In the genomic region with DNA sequence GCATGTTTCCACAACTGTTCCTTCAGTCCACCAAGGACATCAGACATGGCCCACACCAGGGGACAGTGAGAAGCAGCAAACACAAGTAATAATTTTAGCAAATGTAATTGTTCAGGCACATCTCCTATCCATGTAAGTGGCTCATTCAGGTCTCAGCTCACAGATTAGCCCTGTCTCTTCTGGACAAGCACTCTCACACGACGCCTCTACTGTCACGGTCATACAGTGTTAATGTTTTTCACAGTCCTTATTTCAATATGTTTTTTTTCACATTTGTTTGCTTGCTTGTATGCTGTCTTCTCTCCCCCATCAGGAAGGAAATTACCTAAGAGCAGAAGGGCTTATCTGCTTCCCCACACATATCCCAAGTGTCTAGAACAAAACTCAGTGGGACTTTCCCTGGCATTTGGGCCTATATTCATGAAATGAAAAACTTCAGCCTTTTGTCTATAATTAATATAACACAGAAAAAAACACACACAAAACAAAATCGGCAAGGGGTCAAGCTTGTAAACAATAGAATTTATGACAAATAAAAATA, we compare ENCODE assay signal across 20 mouse cellular contexts.
DNase-seq lines count a peak whose midpoint lies in the region; ATAC-seq and TF ChIP-seq lines count a peak whose summit lies in the region.
"Had no signal": no experiment of that assay in that cellular context is flagged by ENCODE, and none has a peak within 500 bp of the region (broad histone marks: within the 10 kb centered on the region; RNA-seq: fewer than 3 reads in every experiment).

No protein-coding gene starts in this region.

- H3K79me2 ChIP-seq in heart, adult 2 months (replicated peaks; ENCODE audit: control insufficient read depth, insufficient read depth, low read length), result no peaks in the 10 kb centered on the region

- H3K9me3 ChIP-seq in heart, embryonic 10.5 days, result no peaks in the 10 kb centered on the region
- H3K9me3 ChIP-seq in heart, postnatal 0 days (replicated peaks; ENCODE audit: control insufficient read depth, low read length), result no peaks in the 10 kb centered on the region
- H3K9me3 ChIP-seq in heart, embryonic 11.5 days (replicated peaks; ENCODE audit: control insufficient read depth, low read length), result no peaks in the 10 kb centered on the region
- no peaks in the 10 kb centered on the region for H3K9me3 ChIP-seq in liver, postnatal 0 days (ENCODE audit: low read length)
- no peaks in the 10 kb centered on the region for H3K9me3 ChIP-seq in liver, embryonic 11.5 days (ENCODE audit: control insufficient read depth, low read length)
- H3K9me3 ChIP-seq: embryonic facial prominence, embryonic 13.5 days; forebrain, embryonic 12.5 days; heart, embryonic 15.5 days; hindbrain, embryonic 15.5 days had no signal

- H3K9ac ChIP-seq in heart, adult 2 months (ENCODE audit: low read depth, low read length), result no peak overlapping the region
- H3K9ac ChIP-seq in heart, postnatal 0 days (replicated peaks; ENCODE audit: low read depth, low read length), result no peak overlapping the region
- H3K9ac ChIP-seq in heart, embryonic 11.5 days (ENCODE audit: low read depth, low read length), result no peak overlapping the region
- H3K9ac ChIP-seq in liver, postnatal 0 days (replicated peaks), result no peak overlapping the region
- H3K9ac ChIP-seq in liver, embryonic 11.5 days (ENCODE audit: low read depth, low read length), result no peak overlapping the region
- H3K9ac ChIP-seq: embryonic facial prominence, embryonic 13.5 days; forebrain, embryonic 12.5 days; forebrain, postnatal 0 days; heart, embryonic 15.5 days; hindbrain, embryonic 15.5 days had no signal

- H3K27ac ChIP-seq in heart, adult 2 months, result peak overlapping the region; percentile 69
- no peak overlapping the region for H3K27ac ChIP-seq in heart, embryonic 10.5 days
- H3K27ac ChIP-seq in heart, postnatal 0 days (ENCODE audit: low read depth), result 0 out of 2 replicates have a peak overlapping the region, but pooled peaks have one; percentile 38
- H3K27ac ChIP-seq in heart, embryonic 11.5 days (ENCODE audit: low read depth, low read length), result no peak overlapping the region
- no peak overlapping the region for H3K27ac ChIP-seq in liver, postnatal 0 days (ENCODE audit: low read depth)
- H3K27ac ChIP-seq in liver, embryonic 11.5 days (ENCODE audit: low read depth, low read length), result no peak overlapping the region
- H3K27ac ChIP-seq: embryonic facial prominence, embryonic 13.5 days; forebrain, embryonic 12.5 days; heart, embryonic 15.5 days; hindbrain, embryonic 15.5 days had no signal

- TF ChIP-seq CTCF in heart, adult 2 months (IDR thresholded peaks at IDR 0.05), result no peak
- TF ChIP-seq CTCF in heart, postnatal 0 days (IDR thresholded peaks at IDR 0.05; ENCODE audit: low read depth), result no peak
- TF ChIP-seq CTCF in liver, postnatal 0 days (IDR thresholded peaks at IDR 0.05; ENCODE audit: low read depth), result no peak

- intact Hi-C loops in heart, adult 2 months (cut with DNase I), result loop anchor here (1.0 to 10.0 kb wide), 3 partner anchors 18 to 95 kb away; no protein-coding TSS in a partner anchor

- no peaks in the 10 kb centered on the region for H3K27me3 ChIP-seq in heart, adult 2 months (ENCODE audit: control insufficient read depth, insufficient read depth, low read length)
- H3K27me3 ChIP-seq in heart, embryonic 10.5 days (ENCODE audit: insufficient read depth, poor library complexity, severe bottlenecking), result no peaks in the 10 kb centered on the region
- no peaks in the 10 kb centered on the region for H3K27me3 ChIP-seq in heart, postnatal 0 days (ENCODE audit: control insufficient read depth, insufficient read depth, low read length)
- no peaks in the 10 kb centered on the region for H3K27me3 ChIP-seq in heart, embryonic 11.5 days (ENCODE audit: control insufficient read depth, insufficient read depth, low read length)
- H3K27me3 ChIP-seq in liver, postnatal 0 days (ENCODE audit: insufficient read depth, low read length), result no peaks in the 10 kb centered on the region
- H3K27me3 ChIP-seq in liver, embryonic 11.5 days (replicated peaks; ENCODE audit: control insufficient read depth, insufficient read depth, low read length), result no peaks in the 10 kb centered on the region
- H3K27me3 ChIP-seq: CH12.LX; embryonic facial prominence, embryonic 13.5 days; heart, embryonic 15.5 days; hindbrain, embryonic 15.5 days had no signal

- WGBS in heart, adult 2 months, result 38% methylated on average over 4 of the region's 4 CpGs
- WGBS in heart, embryonic 10.5 days, result 61% methylated on average over 4 of the region's 4 CpGs
- WGBS in heart, postnatal 0 days, result 60% methylated on average over 4 of the region's 4 CpGs
- 70% methylated on average over 4 of the region's 4 CpGs for WGBS in heart, embryonic 11.5 days (ENCODE audit: insufficient replicate concordance)
- WGBS in liver, postnatal 0 days (ENCODE audit: insufficient replicate concordance), result 51% methylated on average over 4 of the region's 4 CpGs
- WGBS in liver, embryonic 11.5 days, result 76% methylated on average over 4 of the region's 4 CpGs

- TF ChIP-seq POLR2A in heart, adult 2 months (IDR thresholded peaks at IDR 0.05; ENCODE audit: insufficient read depth, low read depth, low read length), result no peak; the same call in 1 of the 2 replicates

- peaks cover 9% of the 10 kb centered on the region for H3K4me1 ChIP-seq in heart, adult 2 months (ENCODE audit: control insufficient read depth, insufficient read depth, low read length)
- no peaks in the 10 kb centered on the region for H3K4me1 ChIP-seq in heart, embryonic 10.5 days
- H3K4me1 ChIP-seq in heart, postnatal 0 days (ENCODE audit: control insufficient read depth, insufficient read depth), result no peaks in the 10 kb centered on the region
- no peaks in the 10 kb centered on the region for H3K4me1 ChIP-seq in heart, embryonic 11.5 days (ENCODE audit: control insufficient read depth, insufficient read depth, low read length)
- H3K4me1 ChIP-seq in liver, postnatal 0 days (ENCODE audit: insufficient read depth), result no peaks in the 10 kb centered on the region
- H3K4me1 ChIP-seq in liver, embryonic 11.5 days (replicated peaks; ENCODE audit: control insufficient read depth, insufficient read depth, low read length), result no peaks in the 10 kb centered on the region
- H3K4me1 ChIP-seq: embryonic facial prominence, embryonic 13.5 days; forebrain, embryonic 12.5 days; heart, embryonic 15.5 days; hindbrain, embryonic 15.5 days had no signal

- ATAC-seq in heart, postnatal 0 days (ENCODE audit: insufficient read depth, low read depth), result peak; percentile 57
- no peak for ATAC-seq in heart, embryonic 11.5 days (replicated peaks; ENCODE audit: insufficient number of reproducible peaks, low FRiP score, low TSS enrichment)
- no peak for ATAC-seq in liver, postnatal 0 days
- no peak for ATAC-seq in liver, embryonic 11.5 days (replicated peaks; ENCODE audit: low FRiP score)
- ATAC-seq: activated CD4-positive, CD25-positive, alpha-beta regulatory T cell, adult 4 months; forebrain, postnatal 0 days; intestine, embryonic 16.5 days; Patski had no signal

- no peak overlapping the region for H3K4me3 ChIP-seq in heart, adult 2 months
- H3K4me3 ChIP-seq in heart, embryonic 10.5 days, result no peak overlapping the region
- no peak overlapping the region for H3K4me3 ChIP-seq in heart, postnatal 0 days (ENCODE audit: low read depth, low read length)
- no peak overlapping the region for H3K4me3 ChIP-seq in heart, embryonic 11.5 days (ENCODE audit: low read depth, low read length)
- H3K4me3 ChIP-seq in liver, postnatal 0 days (ENCODE audit: low read depth, low read length), result no peak overlapping the region
- H3K4me3 ChIP-seq in liver, embryonic 11.5 days (ENCODE audit: low read depth, low read length), result no peak overlapping the region
- H3K4me3 ChIP-seq: embryonic facial prominence, embryonic 13.5 days; forebrain, embryonic 12.5 days; heart, embryonic 15.5 days; hindbrain, embryonic 15.5 days had no signal

- DNase-seq in heart, adult 2 months, result peak in 1 of 2 experiments; percentile 21
- no peak for DNase-seq in heart, embryonic 10.5 days (ENCODE audit: low spot score)
- DNase-seq in heart, postnatal 0 days (ENCODE audit: low spot score), result peak; percentile 13
- DNase-seq in liver, postnatal 0 days, result no peak
- no peak for DNase-seq in liver, embryonic 11.5 days (ENCODE audit: low spot score)
- DNase-seq: adrenal gland, postnatal 14 days; cerebellum, adult 18-20 months; cerebellum, adult 9-11 months; cerebellum, postnatal 36 days; forebrain, postnatal 0 days; gastrocnemius, postnatal 14 days had no signal

- TF ChIP-seq EP300 in heart, adult 2 months (IDR thresholded peaks at IDR 0.05; ENCODE audit: insufficient read depth, low read depth, low read length), result 0 out of 2 replicates have a peak, but pooled peaks have one; percentile 54
- TF ChIP-seq EP300 in heart, postnatal 0 days (IDR thresholded peaks at IDR 0.05; ENCODE audit: low read depth), result peak; percentile 74
- TF ChIP-seq EP300 in liver, postnatal 0 days (IDR thresholded peaks at IDR 0.05; ENCODE audit: low read depth), result 0 out of 2 replicates have a peak, but pooled peaks have one; percentile 8

- no peak overlapping the region for H3K4me2 ChIP-seq in heart, postnatal 0 days (ENCODE audit: low read depth, low read length)
- H3K4me2 ChIP-seq in heart, embryonic 11.5 days, result no peak overlapping the region
- H3K4me2 ChIP-seq in liver, postnatal 0 days (ENCODE audit: low read depth, low read length), result no peak overlapping the region
- H3K4me2 ChIP-seq in liver, embryonic 11.5 days, result no peak overlapping the region
- H3K4me2 ChIP-seq: embryonic facial prominence, embryonic 13.5 days; forebrain, embryonic 12.5 days; heart, embryonic 15.5 days; hindbrain, embryonic 15.5 days had no signal

- no peaks in the 10 kb centered on the region for H3K36me3 ChIP-seq in heart, adult 2 months (ENCODE audit: control insufficient read depth, insufficient read depth, low read length)
- H3K36me3 ChIP-seq in heart, embryonic 10.5 days, result no peaks in the 10 kb centered on the region
- no peaks in the 10 kb centered on the region for H3K36me3 ChIP-seq in heart, postnatal 0 days (replicated peaks; ENCODE audit: control insufficient read depth, insufficient read depth, low read length)
- no peaks in the 10 kb centered on the region for H3K36me3 ChIP-seq in heart, embryonic 11.5 days (ENCODE audit: control insufficient read depth, insufficient read depth, low read length)
- no peaks in the 10 kb centered on the region for H3K36me3 ChIP-seq in liver, postnatal 0 days (replicated peaks; ENCODE audit: insufficient read depth, low read length)
- no peaks in the 10 kb centered on the region for H3K36me3 ChIP-seq in liver, embryonic 11.5 days (ENCODE audit: control insufficient read depth, insufficient read depth, low read length)
- H3K36me3 ChIP-seq: embryonic facial prominence, embryonic 13.5 days; forebrain, embryonic 12.5 days; heart, embryonic 15.5 days; hindbrain, embryonic 15.5 days had no signal

Comparison
In these comparisons a context has a peak if more than half of its experiments do, and no peak if none do; other contexts are left out.
1. H3K27ac ChIP-seq: peak in heart, adult 2 months (single experiment) and heart, postnatal 0 days (single experiment); none in heart, embryonic 10.5 days (single experiment), heart, embryonic 11.5 days (single experiment), liver, postnatal 0 days (single experiment) and liver, embryonic 11.5 days (single experiment).